Mouse (Mus musculus) stomach, postnatal 0 days (tissue): ENCODE data around the gene Scarb2.

Experiments
- CTCF ChIP-seq: IDR thresholded peaks from 2 replicates; pipeline ENCODE4 v1.5.1; 2016; ENCODE audit warnings: antibody characterized with exemption, low read depth, mild to moderate bottlenecking, moderate library complexity
- EP300 ChIP-seq: optimal IDR thresholded peaks from 2 replicates; pipeline ENCODE3; 2016; ENCODE audit warnings: antibody characterized with exemption

DNA sequence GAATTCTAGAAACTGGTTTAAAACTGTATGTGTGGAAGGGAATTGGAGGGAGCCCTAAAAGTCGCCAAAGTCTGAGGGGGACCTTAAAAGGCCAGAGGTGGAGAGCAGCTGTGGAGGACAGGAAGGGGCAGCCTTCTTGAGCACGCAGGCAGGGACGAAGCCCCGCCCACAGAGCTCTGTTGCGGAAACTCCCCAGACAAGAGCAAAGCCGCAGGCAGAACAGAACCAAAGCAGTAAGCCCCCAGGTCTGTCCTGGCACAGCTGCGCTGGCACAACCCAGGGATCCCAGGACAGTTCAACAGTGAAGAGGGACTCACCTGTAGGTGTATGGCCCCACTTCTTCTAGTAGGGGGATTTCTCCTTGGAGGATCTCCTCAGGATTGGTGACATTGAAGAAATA, 21.8 kb downstream of the Scarb2 start:
- TF ChIP-seq CTCF (no peak), EP300 (no peak)
